Mouse (Mus musculus): ENCODE measurements around the gene Pard3b.

Gene Pard3b

DNA sequence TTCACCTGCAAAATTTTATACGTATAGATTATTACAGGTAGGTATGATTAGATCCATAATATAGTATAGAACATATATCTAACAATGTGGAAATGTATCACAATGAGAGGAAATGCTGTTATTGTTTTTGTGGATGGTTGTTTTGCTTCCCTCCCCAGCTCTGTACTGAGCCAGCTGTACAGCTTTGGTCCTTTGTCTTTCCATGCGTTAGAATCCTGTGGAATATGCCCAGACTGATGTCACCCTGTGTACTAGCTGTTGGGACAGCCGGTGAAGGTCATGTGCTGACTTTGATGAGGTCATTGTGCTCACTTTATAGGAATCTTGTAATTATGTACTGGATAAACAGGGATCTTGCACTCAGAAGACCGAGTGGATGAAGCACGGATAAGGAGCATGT is 286.9 kb downstream of the Pard3b start:
- no peak for DNase-seq (ENCODE audit: low spot score)

DNA sequence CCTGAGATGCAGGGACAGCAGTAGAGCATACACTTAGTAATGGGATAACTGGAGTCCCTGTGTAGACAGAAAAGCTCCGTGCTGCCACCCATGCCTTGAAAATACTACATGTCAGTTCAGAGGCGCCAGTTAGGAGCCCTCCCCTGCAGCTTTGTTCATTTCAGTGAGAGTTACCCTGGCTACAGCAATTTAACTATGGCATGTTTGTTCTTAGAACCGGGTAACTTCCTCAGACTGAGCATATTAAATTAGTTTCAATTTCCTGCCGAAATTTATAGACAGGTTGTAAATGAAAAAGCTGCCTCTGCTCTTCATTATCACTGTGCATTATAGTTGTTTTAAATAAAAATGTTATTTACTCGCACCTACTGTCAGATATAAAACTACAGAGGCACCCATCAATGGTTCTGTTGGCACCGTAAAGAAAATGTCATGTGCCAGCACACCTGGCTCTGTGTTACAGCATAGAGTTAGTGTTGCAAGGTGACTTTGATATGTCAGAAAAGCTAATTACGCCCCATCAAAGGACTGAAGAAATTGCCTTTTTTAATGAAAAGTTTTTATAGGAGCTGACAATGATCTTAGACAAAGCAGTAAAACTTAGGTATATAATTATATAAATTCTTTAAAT is 289.6 kb downstream of the Pard3b start:
- DNase-seq (ENCODE audit: low spot score) = no peak

DNA sequence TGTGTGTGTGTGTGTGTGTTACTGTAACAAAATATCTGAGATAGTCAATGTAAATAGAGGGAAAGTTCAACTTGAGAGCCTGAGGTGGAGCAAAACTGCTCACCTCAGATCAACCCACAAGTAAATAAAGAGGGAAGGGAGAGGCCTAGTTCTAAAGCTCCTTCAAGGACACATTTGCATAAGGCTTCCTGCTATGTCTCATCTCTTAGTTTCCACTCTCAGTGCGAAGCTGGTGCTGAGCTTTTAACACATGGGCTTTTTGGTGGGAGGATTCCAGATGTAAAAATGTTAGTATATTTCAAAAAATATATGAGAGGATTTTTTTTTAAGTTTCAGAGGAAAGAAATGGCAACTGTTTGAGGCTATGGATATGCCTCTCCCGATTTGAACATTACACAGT is 294.9 kb downstream of the Pard3b start:
- no peak for DNase-seq (ENCODE audit: low spot score)

DNA sequence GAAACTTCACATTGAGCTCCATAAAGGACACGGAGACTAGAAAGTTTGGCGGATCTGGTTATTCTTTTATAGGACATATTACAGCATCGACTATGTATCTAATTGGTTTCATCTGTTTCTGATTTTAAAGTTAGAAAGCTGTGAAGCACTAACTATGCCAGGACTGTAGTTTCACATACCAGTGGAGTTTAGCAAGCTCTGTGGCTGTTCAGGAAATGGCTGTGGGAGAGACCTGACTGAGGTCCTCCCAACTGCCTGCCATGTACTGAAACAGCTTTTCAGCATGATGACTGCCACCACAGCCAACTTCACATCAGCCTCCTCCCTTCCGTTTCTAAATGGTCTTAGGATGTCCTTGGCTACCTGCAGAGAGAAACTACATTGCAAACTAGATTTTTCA is 296.1 kb downstream of the Pard3b start:
- DNase-seq (ENCODE audit: low spot score) = no peak

DNA sequence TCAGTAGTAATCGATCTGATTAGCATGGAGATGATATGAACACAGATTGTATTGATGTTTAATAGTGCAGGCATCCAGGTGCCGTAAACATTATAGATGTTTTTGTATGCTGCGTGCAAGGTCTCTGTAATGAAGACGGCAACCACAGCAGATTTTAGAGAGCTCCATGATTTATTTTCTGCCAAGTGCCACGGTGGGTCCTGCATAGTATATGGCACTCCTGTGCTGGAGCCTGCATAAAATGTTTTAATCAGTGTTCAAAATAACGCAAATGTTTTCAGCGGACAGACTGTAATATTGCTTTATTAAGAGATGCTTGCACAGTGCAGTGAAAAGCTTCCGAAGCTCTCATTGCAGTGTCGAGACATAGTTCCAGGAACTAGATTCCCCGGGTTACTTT is 301.3 kb downstream of the Pard3b start:
- no peak for DNase-seq (ENCODE audit: low spot score)

DNA sequence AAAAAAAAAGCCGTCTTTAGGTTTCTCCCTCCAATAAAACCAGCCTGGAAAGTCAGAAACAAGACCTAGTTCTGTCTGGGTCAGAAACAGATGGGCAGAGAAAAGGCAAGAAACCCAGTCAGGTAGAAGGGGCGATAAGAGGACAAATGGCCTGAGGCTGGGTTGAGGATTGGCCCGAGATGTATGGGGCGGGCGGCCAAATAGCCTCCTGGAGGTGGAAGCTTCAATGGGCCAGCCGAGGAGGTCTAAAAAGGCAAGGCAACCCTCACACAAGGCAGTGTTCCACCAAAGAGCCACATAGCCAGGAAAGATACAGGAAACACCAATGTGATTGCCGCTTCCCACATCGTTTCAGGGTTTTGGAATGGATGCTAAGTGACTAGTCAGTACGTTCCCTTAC is 322.9 kb downstream of the Pard3b start:
- no peak for DNase-seq (ENCODE audit: low spot score)

DNA sequence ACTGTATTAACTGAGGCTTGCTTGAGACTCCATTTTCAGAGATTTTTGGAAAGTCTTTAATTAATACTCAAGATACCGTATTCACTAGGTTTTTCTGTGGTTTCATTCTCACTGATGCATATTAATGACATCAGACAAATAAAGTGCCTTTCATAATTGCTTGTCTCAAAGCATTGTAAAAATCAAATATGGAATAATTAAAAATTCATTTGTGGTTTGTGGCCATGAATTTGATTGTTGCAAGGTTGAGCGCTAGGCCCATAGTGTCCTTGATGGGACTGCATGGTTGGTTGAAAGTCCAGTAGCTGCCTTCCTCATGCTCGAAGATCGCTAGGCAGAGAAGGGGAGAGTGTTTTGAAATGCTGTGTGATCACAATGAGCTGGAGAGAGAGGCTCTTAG is 323.9 kb downstream of the Pard3b start:
- DNase-seq (ENCODE audit: low spot score) = no peak

DNA sequence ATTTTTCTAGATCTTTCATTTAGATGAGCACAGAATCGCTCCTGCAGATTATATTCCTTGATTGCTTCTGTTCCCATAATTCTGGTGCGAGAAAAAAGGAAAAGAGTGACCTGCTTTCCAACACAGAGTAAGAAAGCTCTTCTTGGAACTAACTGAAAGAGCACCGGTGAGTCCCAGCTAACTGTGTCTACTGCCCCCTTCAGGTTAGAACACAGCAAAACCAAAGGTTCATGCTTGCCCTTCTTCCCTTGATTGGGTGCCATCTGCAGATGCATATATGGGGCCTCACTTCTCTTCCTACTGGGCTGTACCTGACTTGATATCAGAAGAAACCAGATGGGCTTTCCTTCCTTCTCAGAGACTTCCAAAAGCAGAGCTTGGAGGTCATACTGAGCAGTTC is 328.5 kb downstream of the Pard3b start:
- DNase-seq (ENCODE audit: low spot score) = no peak

DNA sequence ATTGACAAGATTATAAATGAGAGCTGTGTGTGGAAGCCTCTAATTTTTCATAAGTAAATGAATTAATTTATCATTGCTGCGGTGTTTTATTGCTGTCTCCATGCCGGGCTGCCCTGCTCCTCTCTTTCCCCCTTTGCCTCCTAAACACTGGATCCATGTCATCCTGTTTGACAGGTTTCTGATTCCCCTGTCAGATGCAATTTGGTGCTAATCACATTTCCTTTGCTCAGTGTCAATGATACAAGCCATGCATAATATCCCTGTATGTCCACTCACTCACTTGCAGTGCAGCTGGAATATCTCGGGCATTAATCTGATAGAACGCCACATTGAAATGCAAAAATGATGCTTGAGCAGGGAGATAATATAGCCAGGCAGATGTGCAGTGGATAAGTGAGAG is 329.2 kb downstream of the Pard3b start:
- DNase-seq (ENCODE audit: low spot score) = no peak

DNA sequence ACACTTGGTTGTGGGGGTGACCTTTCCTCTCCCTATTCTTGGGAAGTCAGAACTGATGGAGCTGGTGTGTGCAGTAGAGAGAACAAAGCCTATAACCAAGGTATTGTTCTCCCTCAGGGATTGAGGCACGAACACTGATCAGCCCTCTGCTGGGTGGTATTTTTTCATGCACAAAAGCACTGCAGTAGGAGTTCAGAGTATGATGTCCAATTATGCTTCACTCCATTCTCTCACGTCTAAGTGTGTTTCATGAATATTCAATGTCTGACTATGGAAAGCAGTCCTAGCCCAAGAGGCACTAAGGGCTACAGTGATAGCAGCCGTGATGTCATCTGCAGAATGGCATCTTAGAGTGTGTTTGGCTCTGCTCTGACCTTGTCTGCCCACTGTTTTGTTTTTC is 359.1 kb downstream of the Pard3b start:
- no peak for DNase-seq (ENCODE audit: low spot score)

DNA sequence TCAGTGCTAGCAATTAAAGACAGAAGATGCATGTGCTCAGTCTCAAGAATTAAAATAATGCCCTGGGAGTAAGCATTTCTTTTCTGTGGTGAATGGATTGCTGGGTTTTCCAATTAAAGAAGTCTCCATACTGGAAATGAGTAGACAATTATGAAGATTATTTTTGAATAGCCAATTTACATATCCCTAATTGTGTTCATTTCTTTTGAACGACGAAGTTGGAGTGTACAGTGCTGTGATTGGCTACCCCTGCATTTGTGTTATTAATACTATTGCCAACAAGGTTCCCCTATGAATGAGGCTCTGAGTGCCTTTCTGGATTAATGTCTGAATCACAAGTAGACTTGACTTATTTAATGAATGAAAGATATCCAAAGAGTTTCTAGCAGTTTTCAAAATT is 370.2 kb downstream of the Pard3b start:
- no peak for DNase-seq (ENCODE audit: low spot score)

DNA sequence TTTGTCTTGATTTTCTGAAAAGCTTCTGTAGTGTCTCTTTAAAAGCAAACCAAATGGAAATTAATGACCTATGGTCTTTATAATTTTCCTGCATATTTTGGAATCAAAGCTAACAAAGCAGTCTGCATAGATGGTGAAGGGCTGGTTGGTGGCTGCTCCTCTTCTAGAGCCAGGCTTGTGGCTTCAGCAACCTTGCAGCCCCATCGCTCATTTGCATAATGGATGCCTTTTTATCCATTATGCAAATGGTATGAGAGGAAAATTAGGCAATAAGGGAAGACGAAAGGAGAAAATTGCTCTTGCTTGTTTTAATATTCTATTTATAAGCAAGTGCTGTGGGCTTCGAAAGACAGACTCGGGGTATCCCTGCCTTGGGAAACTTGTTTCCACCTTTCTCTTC is 373.1 kb downstream of the Pard3b start:
- no peak for DNase-seq (ENCODE audit: low spot score)

DNA sequence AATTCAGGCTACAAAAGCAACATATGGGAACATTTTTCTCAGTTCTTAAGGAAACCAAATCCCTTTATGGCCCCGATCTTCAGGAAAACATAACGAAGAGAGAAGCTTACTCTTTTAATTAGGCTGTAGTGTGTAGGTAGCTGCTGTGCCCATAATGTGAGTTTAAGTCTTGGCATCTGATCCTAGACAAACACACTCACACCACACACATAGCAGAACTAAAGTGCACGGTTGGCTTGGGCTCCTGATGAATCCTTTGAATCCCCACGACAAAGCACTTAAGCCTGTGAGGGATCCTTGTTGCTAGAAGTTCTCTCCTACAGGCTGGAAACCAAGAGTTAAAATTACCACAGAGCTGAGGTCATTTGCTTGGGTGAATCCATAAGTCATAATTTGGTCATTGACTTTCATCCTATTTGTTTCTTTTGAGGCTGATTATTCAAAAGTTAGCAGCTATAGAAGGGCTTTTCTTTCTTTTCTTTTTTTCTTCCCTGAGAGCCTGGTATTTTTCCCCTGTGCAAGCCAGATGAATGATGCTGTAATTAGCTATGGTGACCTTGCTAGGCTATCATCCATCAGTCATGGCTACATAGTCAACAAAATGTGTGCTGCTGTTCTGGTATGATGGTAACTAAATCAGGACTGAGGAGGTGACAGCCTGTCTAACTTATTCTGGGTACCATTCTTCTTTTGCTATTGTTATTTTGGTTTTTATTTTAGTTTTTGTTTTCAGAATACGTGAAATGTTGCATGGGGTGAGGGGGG is 378.1 kb downstream of the Pard3b start:
- no peak for DNase-seq (ENCODE audit: low spot score)

DNA sequence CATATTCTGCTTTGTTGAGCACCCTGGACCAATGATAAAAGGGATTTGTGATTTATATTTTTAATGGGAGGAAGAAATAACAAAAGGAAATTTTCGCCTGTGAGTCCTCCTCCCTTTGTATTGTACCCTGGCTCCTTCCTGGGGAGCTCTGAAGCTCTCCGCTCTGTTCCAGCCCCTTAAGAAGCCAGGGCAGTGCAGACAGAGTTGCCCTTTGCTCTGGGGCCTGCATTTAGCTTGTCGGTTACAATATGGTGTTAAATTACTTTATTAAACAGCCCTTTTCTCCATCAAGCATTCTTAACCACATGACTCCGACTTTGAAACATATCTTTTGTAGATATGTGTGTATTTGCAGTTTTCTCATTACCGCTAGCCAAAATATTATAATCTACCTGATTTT is 379.7 kb downstream of the Pard3b start:
- DNase-seq (ENCODE audit: low spot score) = no peak

DNA sequence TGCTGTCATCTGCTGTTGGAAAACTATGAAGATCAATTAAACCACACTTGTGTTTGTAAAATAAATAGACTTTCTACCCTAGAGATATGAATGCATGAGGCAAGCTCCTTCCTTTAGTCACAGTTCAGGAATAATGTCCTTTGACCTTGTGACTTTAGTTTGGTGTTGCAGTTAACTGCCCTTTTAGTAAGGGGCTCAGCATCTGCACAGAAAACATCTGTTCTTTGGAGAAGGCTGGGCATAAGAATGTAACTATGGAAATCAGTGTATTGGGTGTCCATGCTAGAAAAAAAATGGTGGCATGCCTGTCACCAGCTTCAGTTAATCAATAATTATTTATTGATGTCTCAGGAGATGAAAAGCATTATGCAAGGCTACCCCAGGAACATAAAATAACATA is 381.1 kb downstream of the Pard3b start:
- no peak for DNase-seq (ENCODE audit: low spot score)

DNA sequence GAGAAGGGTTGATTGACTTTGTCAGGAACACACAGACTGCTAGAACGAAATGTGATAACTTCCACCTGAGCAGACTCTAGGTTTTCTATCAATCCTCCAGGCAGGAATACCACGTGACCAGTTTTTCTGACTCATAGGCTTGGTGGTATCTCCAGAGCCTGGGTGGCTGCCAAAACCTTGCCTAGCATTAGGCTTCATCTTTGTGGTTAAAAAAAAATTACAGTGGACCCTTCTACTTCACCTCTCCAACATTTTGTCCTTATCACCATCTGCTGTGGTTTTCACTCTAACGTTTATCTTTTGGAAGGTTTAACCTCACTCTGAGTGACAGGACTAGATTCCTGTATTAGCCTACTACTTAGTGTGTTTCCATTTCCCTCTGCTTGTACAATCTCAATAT is 403.1 kb downstream of the Pard3b start:
- DNase-seq (ENCODE audit: low spot score) = no peak

DNA sequence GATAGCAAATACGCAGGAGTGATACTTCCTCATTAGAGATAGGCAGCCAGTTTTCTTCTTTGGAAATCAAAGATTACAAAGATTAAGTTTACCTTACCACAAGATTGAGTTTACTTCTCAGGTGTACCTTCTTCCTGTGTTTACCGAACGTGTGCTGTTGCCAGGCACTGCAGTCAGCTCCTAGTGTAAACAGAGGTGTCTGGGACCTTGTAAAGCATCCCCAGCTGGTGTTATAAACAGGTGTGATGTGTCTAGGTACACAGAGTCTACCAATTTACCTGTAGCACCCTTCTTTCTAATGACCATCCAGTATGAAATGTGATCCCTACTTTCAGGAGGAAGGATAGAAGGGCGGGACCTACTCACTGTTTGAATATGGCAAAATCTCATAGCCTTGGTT is 410.0 kb downstream of the Pard3b start:
- DNase-seq (ENCODE audit: low spot score) = no peak

DNA sequence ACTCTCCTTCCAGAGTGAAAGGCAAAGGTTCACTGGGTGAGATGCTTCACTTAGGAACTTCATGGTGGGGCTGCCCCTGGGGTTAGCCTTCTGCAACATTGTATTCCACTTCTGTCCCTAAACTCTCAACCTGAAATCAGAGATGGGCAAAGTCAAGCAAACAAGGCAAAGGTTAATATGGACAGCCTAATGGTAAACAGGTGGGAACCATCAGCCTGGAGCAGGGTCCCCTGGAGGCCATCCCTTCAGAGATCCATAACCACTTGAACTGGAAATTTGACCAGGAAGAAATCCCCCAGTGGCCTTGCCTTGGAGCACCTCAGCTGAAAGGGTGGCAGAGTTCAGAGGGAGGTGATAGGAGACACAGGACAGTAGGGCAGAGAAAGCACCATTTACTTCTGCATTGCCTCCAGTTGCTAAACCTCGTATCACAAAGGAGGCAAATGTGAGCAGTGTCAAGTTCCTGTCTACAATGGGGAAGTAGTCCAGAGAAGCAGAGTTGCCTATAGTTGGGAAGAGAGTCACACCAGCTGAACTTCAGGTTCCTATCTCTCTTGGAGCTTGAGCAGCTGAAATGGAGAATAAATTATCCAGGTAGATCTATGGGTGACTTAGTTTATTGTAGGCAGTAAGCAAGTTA is 412.7 kb downstream of the Pard3b start:
- no peak for DNase-seq (ENCODE audit: low spot score)

DNA sequence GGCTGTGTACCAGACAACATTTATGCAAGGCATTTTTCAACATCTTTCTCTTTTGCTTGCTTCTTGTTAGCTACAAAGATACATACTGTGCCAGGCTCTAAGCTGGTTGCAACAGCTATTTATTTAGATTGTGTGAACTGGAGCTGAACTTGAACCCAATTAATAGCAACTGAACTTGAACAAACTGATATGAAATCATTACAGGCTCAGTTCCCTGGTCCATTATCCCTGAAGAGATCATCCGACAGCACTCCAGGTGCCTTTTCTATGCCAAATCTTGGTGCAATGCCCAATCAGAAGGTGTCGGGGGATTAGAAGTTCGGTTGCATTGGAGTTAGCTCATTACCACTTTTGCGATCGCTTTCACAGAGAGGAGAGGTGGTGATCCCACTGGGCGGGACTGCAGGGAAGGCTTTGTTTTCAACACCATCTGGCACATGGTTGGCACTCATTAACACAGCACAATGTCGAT is 414.6 kb downstream of the Pard3b start:
- no peak for DNase-seq (ENCODE audit: low spot score)

DNA sequence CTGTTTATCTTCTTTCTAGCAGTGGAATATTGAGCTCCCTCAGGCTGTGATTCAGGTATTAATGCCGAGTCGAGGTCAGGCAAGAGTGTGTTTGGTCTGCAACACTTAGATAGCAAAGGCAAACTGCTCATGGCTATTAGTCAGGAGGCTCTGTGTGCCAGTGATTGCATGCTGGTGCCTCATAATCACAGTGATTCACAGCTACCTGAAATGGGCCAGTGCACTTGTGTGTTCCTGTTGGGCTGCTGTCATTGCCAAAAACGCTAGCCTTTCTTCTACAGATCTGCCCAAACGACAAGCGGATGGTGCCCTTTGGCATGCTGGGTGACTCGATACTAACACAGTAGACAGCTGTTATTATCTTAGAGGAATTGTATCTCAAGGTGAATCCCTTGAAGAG is 416.7 kb downstream of the Pard3b start:
- DNase-seq (ENCODE audit: low spot score) = no peak

DNA sequence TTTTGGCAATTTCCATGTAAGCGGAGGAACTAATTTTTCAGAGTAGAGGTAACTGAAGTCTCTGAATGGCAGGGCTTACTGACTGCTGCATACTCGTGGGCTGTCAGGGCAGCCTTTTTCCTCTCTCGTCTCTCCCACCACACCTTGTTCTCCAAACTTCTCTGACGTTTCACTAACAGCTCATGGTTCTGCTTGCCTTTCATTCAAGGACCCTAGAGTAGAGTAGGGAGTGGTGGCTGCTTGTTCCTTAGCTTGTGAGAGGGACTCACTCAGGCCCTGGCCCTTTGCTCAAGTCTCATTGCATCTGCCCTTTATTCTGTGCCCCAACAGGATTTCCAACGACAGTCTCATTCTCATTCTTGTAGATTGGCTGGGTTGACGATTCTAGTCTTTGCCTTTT is 432.0 kb downstream of the Pard3b start:
- DNase-seq (ENCODE audit: low spot score) = no peak

DNA sequence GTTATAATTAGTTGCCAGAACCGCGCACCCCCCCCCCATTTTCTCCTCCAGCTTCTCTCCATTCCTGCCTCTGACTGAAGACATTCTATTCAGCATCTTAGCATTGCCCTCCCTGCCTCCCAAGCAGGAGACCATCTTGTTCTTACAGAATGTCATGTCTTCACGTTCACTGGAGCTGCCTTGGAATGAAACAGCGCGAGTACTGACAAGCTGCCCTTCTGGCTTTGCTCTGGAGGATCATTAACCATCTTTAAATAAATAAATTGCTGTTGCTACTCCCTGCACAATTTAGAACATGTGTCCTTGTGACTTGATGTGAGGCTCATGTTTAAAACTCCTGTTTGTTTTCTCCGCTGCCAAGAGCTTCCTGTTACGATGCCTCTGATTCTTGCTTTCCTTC is 432.5 kb downstream of the Pard3b start:
- DNase-seq (ENCODE audit: low spot score) = no peak

DNA sequence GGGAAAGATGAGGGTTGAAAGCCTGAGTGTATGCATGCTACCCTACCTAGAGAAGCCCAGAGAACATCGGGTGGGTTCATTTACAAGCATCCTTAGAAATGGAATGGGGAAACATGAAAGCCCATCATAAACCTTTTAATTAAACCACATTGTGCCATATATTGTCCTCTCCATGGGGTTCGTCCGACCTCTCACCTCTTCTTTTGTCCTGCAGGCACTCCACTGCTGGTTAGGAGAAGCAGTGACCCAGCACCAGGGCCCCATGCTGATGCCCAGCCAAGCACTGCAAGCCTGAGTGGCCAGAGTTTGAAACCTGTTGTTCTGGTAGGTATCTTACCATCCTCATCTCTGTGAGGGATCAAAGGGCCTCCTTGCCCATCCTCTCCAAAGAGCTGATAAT is 437.5 kb downstream of the Pard3b start:
- DNase-seq (ENCODE audit: low spot score) = no peak

DNA sequence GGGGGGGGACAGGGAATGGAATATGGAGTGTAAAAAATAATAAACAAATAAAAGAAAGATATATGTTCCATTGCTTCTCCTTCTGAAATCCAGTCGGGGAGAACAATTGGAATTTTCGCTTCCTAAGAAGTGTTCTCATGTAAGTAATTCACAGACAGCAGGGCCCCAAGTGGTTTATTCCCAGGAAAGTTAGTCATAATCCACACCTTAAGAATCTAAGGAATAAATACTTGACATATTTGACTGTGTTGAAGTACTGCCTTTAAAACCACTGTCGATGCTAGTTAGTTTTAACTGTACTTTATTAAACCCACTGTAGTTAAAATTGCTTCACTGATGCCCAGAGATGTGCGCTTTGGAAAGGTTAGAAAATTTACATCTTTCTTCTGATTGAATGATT is 442.5 kb downstream of the Pard3b start:
- DNase-seq (ENCODE audit: low spot score) = no peak

Data from ovary, postnatal 14 days (tissue).